Mouse (Mus musculus): ENCODE results near the gene Map6d1. TPM values are rescaled to one million over a fixed set of nuclear protein-coding genes. Genes with fewer than 3 reads are reported as not detected.

The Map6d1 gene
- total and polyA plus RNA-seq, 2 experiments from 2014 or later, result 4.2 to 7.2 TPM

DNA sequence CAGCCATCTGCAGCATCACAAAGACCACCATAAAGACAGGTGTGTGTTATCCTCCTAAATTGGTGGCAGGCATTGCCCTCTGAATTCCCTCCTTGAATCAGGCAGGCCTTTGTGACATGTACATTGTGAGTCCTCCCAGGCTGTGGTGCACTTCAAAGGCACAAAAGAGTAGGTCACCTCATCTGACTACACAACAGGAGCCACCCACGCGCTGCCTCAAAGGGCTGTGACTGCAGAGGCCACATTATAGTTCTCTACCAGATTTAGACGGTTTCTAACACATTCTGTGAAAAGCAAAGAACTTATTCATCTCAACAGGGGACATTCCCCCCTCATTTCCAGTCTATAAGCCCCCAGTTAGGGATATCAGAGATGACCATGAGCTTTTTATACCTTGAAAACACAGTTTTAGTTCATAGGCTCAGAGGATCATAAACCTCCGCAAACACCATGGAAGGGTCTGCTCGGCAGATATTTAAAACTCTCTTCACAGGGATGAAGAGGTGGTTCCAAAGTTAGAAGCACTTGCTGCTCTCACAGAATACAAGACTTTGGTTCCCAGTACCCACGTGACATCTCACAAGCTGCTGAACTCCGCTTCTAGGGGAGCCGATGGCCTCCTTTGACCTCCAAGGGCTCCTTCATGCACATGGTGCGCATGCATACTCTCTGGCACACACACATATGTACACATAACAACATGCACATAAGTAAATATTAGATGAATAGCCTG, 7.5 kb upstream of the Map6d1 start:
- no peak for TF ChIP-seq CTCF (IDR thresholded peaks at IDR 0.05; ENCODE audit: low read depth)
- H3K4me1 ChIP-seq (ENCODE audit: insufficient read depth), result no peaks in the 10 kb centered on the region
- no peak overlapping the region for H3K9ac ChIP-seq
- H3K4me3 ChIP-seq (ENCODE audit: low read depth, low read length), result no peak overlapping the region
- no peak for DNase-seq
- 77% methylated on average over 9 of the region's 9 CpGs for WGBS
- no peaks in the 10 kb centered on the region for H3K36me3 ChIP-seq (ENCODE audit: insufficient read depth)
- no peak overlapping the region for H3K27ac ChIP-seq (ENCODE audit: low read depth, low read length)
- peak; percentile 25; the same call in 1 of the 2 replicates for ATAC-seq
- no peaks in the 10 kb centered on the region for H3K9me3 ChIP-seq (ENCODE audit: low read length)
- H3K4me2 ChIP-seq (ENCODE audit: low read depth), result no peak overlapping the region
- H3K27me3 ChIP-seq (ENCODE audit: insufficient read depth, low read length), result no peaks in the 10 kb centered on the region

DNA sequence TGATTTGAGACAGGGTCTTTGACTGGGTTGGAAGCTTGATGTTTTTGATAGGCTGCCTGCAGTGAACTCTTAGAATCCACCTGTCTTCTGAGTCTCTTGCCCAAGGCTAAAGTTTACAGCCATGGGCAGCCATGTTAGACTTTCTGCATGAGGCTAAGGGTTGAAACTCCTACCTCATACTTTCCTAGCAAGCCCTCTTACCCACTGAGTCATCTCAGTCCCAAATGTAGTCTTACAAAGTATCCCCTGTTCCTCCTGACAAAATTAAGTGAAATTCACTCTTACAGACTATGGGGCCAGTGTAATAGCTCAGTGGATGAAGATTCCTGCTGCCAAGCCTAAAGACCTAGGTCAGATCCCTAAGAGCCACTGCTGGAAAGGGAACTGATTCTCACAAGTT, 5.9 kb upstream of the Map6d1 start:
- Histone ChIP-seq H3K27me3 (ENCODE audit: insufficient read depth, low read length) (no peaks in the 10 kb centered on the region), H3K27ac (ENCODE audit: low read depth, low read length) (no peak overlapping the region), H3K4me3 (ENCODE audit: low read depth, low read length) (no peak overlapping the region), H3K4me2 (ENCODE audit: low read depth) (no peak overlapping the region), H3K9ac (no peak overlapping the region), H3K4me1 (ENCODE audit: insufficient read depth) (no peaks in the 10 kb centered on the region), H3K36me3 (ENCODE audit: insufficient read depth) (no peaks in the 10 kb centered on the region), H3K9me3 (ENCODE audit: low read length) (no peaks in the 10 kb centered on the region)
- TF ChIP-seq CTCF (IDR thresholded peaks at IDR 0.05; ENCODE audit: low read depth), result no peak
- ATAC-seq (no peak), DNase-seq (no peak)

DNA sequence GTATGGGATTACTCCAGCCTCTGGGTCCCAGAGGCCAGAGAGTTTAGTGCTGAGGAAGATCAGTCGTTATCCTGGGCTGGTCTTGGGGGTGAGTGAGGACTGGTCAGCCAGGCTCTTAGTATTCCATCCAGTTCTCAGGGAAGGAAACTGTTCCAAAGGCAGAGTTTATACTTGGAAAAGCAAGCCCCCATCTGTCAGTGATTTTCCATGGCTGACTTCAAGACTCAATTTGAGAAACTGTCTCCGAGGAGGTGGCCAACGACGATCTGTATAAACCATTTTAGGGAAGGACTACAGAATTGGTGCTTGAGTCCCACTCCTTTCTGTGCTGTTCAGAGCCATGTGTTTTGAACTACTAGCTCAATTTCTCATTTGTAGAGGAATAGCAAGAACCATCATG, 2.5 kb downstream of the Map6d1 start:
- Histone ChIP-seq H3K4me3 (ENCODE audit: low read depth, low read length) (no peak overlapping the region), H3K27ac (ENCODE audit: low read depth, low read length) (no peak overlapping the region), H3K4me2 (ENCODE audit: low read depth) (no peak overlapping the region), H3K9ac (no peak overlapping the region), H3K9me3 (ENCODE audit: low read length) (no peaks in the 10 kb centered on the region), H3K36me3 (ENCODE audit: insufficient read depth) (0 out of 2 replicates have a peak, but pooled peaks cover 8% of the 10 kb centered on the region), H3K27me3 (ENCODE audit: insufficient read depth, low read length) (no peaks in the 10 kb centered on the region), H3K4me1 (ENCODE audit: insufficient read depth) (0 out of 2 replicates have a peak, but pooled peaks cover 7% of the 10 kb centered on the region)
- TF ChIP-seq CTCF (IDR thresholded peaks at IDR 0.05; ENCODE audit: low read depth), result no peak
- ATAC-seq, result no peak
- WGBS, result 79% methylated on average over 4 of the region's 4 CpGs
- DNase-seq, result no peak

DNA sequence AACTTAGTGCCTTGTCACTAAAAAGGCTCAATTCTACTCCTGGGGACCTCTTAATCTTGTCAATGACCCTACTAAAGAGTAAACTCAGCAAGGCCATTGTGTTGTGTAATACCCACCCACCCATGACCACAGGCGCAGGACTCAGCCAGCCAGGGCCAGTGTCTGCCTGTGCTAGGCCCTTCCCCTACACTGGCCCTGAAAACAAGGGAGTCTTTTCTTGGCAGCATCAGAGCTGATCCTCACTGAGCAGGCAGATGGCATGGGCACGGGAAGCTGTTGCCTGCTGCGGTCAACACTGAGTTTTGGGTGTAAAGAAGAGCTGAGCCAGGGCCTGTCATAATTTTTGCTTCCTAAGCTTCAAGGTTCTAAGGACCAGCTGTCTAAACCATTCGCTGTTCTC, 3.7 kb downstream of the Map6d1 start:
- Histone ChIP-seq H3K9me3 (ENCODE audit: low read length) (no peaks in the 10 kb centered on the region), H3K4me3 (ENCODE audit: low read depth, low read length) (no peak overlapping the region), H3K27ac (ENCODE audit: low read depth, low read length) (peak overlapping the region; percentile 50; the same call in 1 of the 2 replicates), H3K9ac (no peak overlapping the region), H3K27me3 (ENCODE audit: insufficient read depth, low read length) (no peaks in the 10 kb centered on the region), H3K4me1 (ENCODE audit: insufficient read depth) (0 out of 2 replicates have a peak, but pooled peaks cover 7% of the 10 kb centered on the region), H3K36me3 (ENCODE audit: insufficient read depth) (0 out of 2 replicates have a peak, but pooled peaks cover 12% of the 10 kb centered on the region), H3K4me2 (ENCODE audit: low read depth) (no peak overlapping the region)
- 29% methylated on average over 4 of the region's 4 CpGs for WGBS
- ATAC-seq (peak; percentile 73), DNase-seq (peak; percentile 41)
- TF ChIP-seq CTCF (IDR thresholded peaks at IDR 0.05; ENCODE audit: low read depth), result no peak

DNA sequence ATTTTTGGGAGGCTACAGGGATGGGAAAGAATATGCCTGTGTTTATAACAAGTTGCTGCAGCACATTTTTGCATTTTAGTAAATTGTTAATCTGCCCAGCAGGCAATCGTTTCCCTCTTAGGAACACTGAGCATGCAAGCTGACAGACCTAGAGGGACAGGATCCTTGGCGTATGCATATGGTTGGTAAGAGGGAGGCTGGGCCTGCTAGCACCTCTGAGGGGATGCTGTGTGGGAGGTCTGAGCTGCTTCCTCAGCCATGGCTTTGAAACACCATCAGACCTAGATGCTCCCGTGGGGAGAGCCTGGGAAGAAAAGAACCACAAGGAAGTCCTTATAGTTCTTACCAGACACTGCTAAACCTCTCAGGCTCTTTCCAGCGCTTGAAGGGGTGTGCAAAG, 6.8 kb downstream of the Map6d1 start:
- no peak for TF ChIP-seq CTCF (IDR thresholded peaks at IDR 0.05; ENCODE audit: low read depth)
- no peak overlapping the region for H3K27ac ChIP-seq (ENCODE audit: low read depth, low read length)
- no peak overlapping the region for H3K4me3 ChIP-seq (ENCODE audit: low read depth, low read length)
- H3K4me1 ChIP-seq (ENCODE audit: insufficient read depth), result 0 out of 2 replicates have a peak, but pooled peaks cover 3% of the 10 kb centered on the region
- no peaks in the 10 kb centered on the region for H3K9me3 ChIP-seq (ENCODE audit: low read length)
- H3K36me3 ChIP-seq (ENCODE audit: insufficient read depth), result peaks cover 35% of the 10 kb centered on the region
- H3K9ac ChIP-seq, result no peak overlapping the region
- no peak for ATAC-seq
- DNase-seq, result no peak
- H3K27me3 ChIP-seq (ENCODE audit: insufficient read depth, low read length), result no peaks in the 10 kb centered on the region
- H3K4me2 ChIP-seq (ENCODE audit: low read depth), result no peak overlapping the region
- WGBS, result 68% methylated on average over 4 of the region's 4 CpGs

DNA sequence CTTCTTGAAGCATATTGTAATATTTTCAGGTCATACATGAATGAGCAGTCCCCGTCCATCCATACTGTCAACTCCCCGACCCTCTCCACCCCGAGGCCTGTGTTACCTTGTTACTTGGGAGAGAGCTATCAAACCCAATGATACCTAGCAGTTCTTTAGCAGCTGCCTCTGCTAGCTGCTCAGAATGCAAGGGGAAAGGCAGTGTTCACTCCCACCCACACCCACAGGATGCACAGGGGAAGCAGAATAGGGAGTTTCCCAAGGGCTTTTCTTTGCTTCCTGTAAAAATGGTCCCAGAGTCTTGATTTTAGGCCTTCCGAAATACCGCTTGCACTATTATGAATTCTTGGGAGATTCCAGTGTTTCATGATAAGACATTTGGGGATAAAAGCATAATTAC, 13.0 kb downstream of the Map6d1 start:
- H3K27me3 ChIP-seq (ENCODE audit: insufficient read depth, low read length), result no peaks in the 10 kb centered on the region
- ATAC-seq (no peak), DNase-seq (no peak)
- H3K9ac ChIP-seq, result no peak overlapping the region
- H3K27ac ChIP-seq (ENCODE audit: low read depth, low read length), result no peak overlapping the region
- TF ChIP-seq CTCF (IDR thresholded peaks at IDR 0.05; ENCODE audit: low read depth), result no peak
- WGBS, result 95% methylated on average over 5 of the region's 5 CpGs
- no peaks in the 10 kb centered on the region for H3K4me1 ChIP-seq (ENCODE audit: insufficient read depth)
- no peaks in the 10 kb centered on the region for H3K9me3 ChIP-seq (ENCODE audit: low read length)
- peaks cover 57% of the 10 kb centered on the region for H3K36me3 ChIP-seq (ENCODE audit: insufficient read depth)
- no peak overlapping the region for H3K4me2 ChIP-seq (ENCODE audit: low read depth)
- H3K4me3 ChIP-seq (ENCODE audit: low read depth, low read length), result no peak overlapping the region

DNA sequence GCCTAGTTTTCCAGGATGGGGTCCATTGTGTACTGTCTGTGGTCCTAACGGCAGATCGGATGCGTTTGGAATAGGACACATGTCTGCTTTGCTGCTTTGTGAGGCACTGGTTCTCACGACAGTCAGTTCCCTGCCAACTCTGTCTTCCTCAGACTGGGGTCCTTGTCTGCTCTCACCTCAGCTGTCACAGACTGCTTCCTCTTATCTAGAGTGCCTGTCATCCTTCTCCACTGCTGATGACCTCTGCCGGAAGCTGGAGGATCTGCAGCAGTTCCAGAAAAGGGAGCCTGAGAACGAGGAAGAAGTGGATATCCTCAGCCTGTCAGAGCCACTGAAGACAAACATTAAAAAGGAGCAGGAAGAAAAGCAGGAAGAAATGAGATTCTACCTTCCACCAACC, 13.7 kb downstream of the Map6d1 start:
- DNase-seq (no peak), ATAC-seq (peak; percentile 16; the same call in 1 of the 2 replicates)
- 85% methylated on average over 6 of the region's 6 CpGs for WGBS
- Histone ChIP-seq H3K4me2 (ENCODE audit: low read depth) (no peak overlapping the region), H3K9ac (no peak overlapping the region), H3K27ac (ENCODE audit: low read depth, low read length) (no peak overlapping the region), H3K36me3 (ENCODE audit: insufficient read depth) (peaks cover 64% of the 10 kb centered on the region), H3K4me3 (ENCODE audit: low read depth, low read length) (no peak overlapping the region), H3K27me3 (ENCODE audit: insufficient read depth, low read length) (no peaks in the 10 kb centered on the region), H3K9me3 (ENCODE audit: low read length) (no peaks in the 10 kb centered on the region), H3K4me1 (ENCODE audit: insufficient read depth) (no peaks in the 10 kb centered on the region)
- TF ChIP-seq CTCF (IDR thresholded peaks at IDR 0.05; ENCODE audit: low read depth), result peak; percentile 25; the same call in 1 of the 2 replicates
